Mouse (Mus musculus) ovary, adult 10 weeks (tissue): ENCODE results near the gene Zfp819. TPM values are rescaled to one million over a fixed set of nuclear protein-coding genes. Genes with fewer than 3 reads are reported as not detected.

Experiments used
- polyA plus RNA-seq: library from polyadenylated mRNA; stranded (reverse); fragments of 350-450 nt; fragmentation: Illumina TruSeq; extraction: RNeasy Lipid Tissue Mini Kit (QIAGEN cat#74804); gene quantifications from one replicate; pipeline ENCODE4 v1.2.3, GENCODE M21; 2014

Gene Zfp819
- polyA plus RNA-seq, result 0.20 TPM

DNA sequence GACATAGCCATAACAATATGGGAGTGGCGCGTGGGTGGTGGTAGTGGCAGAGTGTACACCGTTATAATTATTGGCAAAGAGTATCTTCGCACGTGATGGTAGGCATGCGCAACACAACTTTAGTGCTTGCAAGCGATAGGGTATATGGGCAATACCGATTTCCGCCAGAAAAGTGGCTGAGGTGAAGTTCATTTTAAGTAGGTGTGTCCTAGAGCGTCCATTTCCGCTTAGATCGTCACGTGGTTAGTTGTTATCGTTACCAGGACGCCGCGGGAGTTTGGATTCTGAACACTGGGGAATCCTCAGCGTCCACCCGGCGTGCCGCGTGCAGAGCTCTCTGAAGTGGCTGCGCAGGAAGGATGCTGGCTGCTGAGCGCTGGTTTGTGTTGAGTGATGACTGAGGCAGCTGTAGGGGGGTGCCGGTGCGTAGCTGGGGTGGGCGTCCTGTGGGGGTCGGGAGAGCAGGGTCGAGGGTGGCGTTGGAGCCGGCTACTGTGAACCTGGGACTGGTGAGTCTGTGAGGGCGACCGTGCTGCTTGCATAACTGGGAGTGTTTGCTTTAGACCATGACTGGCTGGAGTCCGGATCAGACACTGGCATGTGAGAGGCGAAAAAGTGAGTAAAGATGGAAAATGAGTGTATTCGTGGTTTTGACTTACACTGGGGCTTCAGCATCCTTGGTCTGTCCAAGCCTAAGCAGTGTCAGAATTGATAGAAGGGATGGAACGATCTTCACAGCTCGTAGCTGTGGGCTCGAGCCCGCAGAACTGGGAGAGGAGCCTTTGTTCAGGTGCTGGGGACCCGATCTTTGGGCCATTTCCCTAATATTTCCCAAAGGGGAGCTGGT is at the start of gene Zfp819:
Gene Zfp819 (plus strand): TSS at position 274 of the 847 bp plus-strand sequence.

DNA sequence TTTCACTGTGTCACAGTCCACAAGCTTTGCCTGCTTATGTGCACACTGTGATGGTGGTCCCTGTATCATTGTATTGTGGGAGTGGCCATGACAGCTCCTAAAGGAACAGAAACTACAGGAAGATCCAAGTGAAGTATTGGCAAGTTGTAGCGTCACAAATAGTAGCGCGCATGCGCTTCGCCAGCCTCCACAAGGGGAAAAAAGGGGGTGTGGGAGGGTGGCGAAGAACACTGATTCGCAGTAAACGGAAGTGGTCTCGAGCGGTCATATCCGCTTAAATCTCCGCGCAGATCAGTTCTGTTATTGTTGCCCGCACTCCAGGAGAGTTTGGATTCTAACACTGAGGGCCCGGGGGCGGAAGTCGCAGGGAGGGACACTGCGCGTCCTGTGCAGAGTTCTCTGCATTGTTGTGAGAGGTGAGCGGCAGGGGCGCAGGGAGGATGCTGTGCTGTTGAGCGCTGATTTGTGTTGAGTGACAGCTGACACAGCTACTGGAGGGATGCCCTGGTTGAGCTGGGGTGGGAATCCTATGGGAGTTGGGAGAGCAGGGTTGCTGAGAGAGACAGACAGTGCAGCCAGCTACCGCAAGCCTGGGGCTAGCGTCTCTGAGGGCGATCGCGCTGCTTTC is 44.8 kb upstream of the Zfp819 start, which contains the start of gene Zfp658:
Gene Zfp658 (plus strand): TSS at position 251 of the 628 bp plus-strand sequence.

DNA sequence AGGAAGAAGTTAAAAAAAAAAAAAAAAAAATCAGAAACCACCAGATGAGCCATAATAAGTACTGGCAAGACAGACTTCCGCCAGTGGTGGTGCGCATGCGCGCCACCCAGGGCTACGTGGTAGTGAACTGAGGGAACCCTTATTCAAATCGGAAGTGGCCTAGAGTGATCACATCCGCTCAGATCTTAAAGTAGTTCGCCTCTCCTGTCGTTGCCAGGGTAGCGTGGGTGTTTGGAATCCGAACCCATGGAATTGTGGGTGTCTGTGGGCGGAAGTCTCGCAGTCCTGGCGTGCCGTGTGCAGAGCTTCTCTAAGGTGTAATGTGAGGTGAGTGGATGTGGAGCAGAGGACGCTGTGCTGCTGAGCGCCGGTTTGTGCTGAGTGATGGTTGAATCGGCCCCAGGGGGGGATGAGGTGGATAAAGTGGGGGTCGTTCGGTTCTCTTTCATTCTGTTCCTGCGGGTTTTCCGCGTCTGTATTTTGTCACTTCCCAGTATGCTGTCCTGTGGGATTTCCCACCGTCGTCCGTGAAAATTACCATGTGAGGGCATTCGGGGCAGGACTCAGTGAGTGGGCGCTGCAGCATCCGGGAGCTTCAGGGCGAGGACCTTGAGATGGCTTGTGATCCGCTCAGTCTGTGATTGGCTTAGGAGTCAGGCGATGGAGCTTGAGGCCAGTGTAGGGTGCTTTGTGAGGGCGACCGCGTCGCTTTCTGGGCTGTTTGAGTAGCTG is 27.4 kb upstream of the Zfp819 start, which contains the start of gene Zfp719:
Gene Zfp719 (plus strand): TSS at position 171 of the 732 bp plus-strand sequence.

DNA sequence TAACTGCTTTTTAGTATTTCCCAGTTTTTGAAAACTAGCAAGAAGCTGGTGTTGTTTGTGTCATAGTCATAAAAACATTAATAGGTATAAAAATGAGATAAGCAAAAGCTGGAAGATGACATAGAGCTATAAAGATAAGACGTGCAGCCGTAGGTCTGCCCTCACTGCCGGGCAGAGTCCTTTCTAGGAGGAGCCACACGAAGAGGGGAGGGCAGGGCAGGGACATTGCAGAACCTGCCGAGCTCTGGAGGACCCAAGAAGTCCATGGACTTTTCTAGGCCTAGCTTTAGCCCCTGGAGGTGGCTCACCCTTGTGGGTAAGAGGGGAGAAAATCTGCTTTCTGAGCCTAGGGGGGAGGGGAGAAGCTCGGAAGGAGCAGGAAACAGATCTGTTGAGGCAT is 27.5 kb downstream of the Zfp819 start, which contains the start of gene Ceacam18:
Gene Ceacam18 (plus strand): TSS at position 208 of the 400 bp plus-strand sequence.

DNA sequence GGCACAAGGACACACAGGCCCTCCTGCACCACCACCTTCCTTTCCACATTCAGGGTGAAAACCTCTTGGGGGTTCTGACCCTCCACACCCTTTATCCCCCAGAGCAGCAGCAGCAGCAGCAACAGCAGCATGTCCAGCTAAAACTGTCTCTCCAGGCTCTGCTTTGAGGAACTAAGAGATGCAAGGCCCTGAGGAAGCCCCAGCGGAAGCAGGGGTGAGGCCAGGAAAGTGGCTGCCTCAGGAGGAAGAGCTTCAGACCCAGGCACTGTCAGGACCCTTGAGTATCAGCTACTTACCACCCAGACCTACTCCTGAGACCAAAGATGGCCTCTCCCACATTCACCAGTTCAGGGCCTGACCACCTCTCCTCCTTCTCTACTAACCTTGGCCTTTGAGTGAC is 53.0 kb downstream of the Zfp819 start, which contains the start of gene Siglece:
Gene Siglece (minus strand): TSS at position 160 of the 400 bp plus-strand sequence.

Other genes starting within 250 kb of the Zfp819 start
- not detected for gene Siglecg, start 199.0 kb upstream of the Zfp819 start, polyA plus RNA-seq
- not detected for gene Lim2, start 179.5 kb upstream of the Zfp819 start, polyA plus RNA-seq
- gene Nkg7, start 170.1 kb upstream of the Zfp819 start, polyA plus RNA-seq, result not detected
- gene Cldnd2, start 166.4 kb upstream of the Zfp819 start, polyA plus RNA-seq, result not detected
- 1.5 TPM for gene Etfb, start 163.1 kb upstream of the Zfp819 start, polyA plus RNA-seq
- not detected for gene Gm45233, start 163.0 kb upstream of the Zfp819 start, polyA plus RNA-seq
- 0.88 TPM for gene Vsig10l, start 144.0 kb upstream of the Zfp819 start, polyA plus RNA-seq
- not detected for gene Iglon5, start 117.1 kb upstream of the Zfp819 start, polyA plus RNA-seq
- not detected for gene 4931406B18Rik, start 101.2 kb upstream of the Zfp819 start, polyA plus RNA-seq
- gene Cd33, start 62.7 kb upstream of the Zfp819 start, polyA plus RNA-seq, result 5.7 TPM
- 3.5 TPM for gene Zfp658, start 44.9 kb upstream of the Zfp819 start, polyA plus RNA-seq
- gene Zfp719, start 27.6 kb upstream of the Zfp819 start, polyA plus RNA-seq, result 42.2 TPM
- not detected for gene Ceacam18, start 27.5 kb downstream of the Zfp819 start, polyA plus RNA-seq
- gene Siglece, start 53.0 kb downstream of the Zfp819 start, polyA plus RNA-seq, result 0.66 TPM
- gene Ctu1, start 64.8 kb downstream of the Zfp819 start, polyA plus RNA-seq, result 3.2 TPM
- not detected for gene Klk14, start 83.2 kb downstream of the Zfp819 start, polyA plus RNA-seq
- not detected for gene Klk13, start 105.4 kb downstream of the Zfp819 start, polyA plus RNA-seq
- gene Klk12, start 161.7 kb downstream of the Zfp819 start, polyA plus RNA-seq, result not detected
- gene Klk11, start 167.4 kb downstream of the Zfp819 start, polyA plus RNA-seq, result 0.48 TPM
- not detected for gene Klk10, start 173.9 kb downstream of the Zfp819 start, polyA plus RNA-seq
- gene Klk9, start 184.7 kb downstream of the Zfp819 start, polyA plus RNA-seq, result not detected
- not detected for gene Klk8, start 190.4 kb downstream of the Zfp819 start, polyA plus RNA-seq
- not detected for gene Klk7, start 204.1 kb downstream of the Zfp819 start, polyA plus RNA-seq
- not detected for gene Klk6, start 217.3 kb downstream of the Zfp819 start, polyA plus RNA-seq
- not detected for gene Klk5, start 234.8 kb downstream of the Zfp819 start, polyA plus RNA-seq